Mouse (Mus musculus) ovary, postnatal 10 days (tissue): ENCODE results near the gene Esp8.
"Not testable (repeated sequence)": the region's sequence is repeated elsewhere in the genome, so short reads cannot be mapped to it uniquely, and the experiment has no call there.

Source experiments
- DNase-seq: peaks from one replicate; pipeline ENCODE4 v3.0.0; 2022; ENCODE audit warnings: low spot score

Gene Esp8

DNA sequence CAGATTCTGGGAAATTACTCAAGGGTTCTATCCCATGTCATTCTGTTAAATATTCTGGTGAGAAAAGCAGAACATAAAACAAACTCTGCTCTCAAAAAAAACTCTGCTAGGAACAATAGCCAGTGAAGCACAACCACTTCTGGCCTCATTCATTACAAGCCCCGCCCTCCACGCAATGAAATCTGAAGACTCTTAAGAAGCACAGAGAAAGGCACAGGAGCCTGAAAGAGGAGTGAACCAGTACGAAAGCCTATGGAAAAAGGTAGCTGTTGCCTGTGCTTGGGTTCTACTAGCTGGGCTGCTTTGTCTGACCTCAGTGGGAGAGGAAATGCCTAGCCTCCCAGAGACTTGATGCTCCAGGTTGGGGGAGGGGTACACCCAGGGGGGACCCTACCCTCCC is at the start of gene Esp8:
Esp8 (plus strand) TSS at position 205 of the 400 bp plus-strand sequence.
- no peak for DNase-seq

DNA sequence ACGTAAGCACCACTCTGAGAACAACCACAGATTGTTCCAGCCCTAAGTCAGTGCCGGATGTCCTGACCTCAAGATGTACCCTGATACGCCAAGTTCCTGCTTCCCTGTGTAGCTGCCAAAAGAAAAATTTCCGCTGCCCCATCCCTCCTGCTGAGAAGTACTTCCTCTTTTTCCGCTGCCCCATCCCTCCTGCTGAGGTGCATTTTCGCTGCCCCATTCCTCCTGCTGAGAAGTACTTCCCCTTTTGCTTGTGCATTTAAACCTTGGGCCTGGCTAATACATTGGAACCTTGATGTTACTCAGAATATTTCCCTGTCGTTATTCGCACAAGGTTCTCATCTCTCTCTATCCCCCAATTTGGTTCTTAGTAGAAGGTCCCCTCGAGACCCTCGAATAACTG is 36.3 kb upstream of the Esp8 start:
- not testable (repeated sequence) for DNase-seq

DNA sequence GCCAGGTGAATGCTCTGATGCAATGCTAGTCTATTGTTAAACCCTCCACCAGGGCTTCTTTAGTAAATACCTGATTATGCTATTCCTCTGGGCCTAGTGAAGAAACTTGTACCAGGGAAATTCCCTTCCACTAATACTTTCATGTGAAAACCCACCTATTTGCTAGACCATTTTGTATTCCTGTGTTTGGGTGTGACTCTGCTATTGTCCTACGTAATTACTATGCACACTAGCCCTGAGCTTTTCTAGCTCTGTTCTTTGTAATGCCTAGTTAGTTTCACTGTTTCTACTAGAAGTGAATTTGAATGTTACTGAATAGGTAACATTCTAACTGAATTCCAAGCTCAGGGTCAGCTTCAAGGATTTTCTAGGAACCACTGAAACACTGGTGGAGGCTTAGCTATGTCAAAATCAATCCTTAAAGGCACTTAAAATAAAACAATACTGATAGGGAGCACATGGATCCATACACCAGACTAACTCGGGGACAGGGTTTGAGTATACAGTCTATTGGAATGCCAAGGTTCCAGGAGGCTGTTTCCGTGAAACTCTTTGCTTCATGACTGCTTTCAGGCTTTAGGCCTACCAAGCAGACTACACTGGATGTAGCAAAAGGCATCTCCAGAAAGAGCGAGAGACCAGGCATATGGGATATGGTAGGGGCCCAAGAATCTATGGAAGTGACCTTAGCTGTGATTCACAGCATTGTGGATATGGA is 24.2 kb upstream of the Esp8 start:
- DNase-seq: not testable (repeated sequence)

DNA sequence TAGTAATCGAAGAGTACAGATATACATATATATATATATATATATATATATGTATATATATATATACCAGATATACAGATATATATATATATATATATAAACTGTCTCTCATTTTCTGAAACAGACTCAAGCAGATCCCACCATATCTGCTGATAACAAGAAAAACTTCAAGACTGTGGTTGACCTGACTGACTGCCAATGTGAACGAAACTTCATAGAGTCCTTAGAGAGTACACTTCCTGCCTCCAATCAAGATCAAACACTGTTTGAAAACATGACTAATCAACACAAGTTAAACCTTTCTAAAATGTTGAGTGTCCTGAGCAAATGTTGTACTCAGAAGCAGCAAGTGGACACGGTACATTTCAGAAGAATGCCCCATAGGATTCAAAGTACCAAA is 10.0 kb downstream of the Esp8 start:
- DNase-seq: no peak

DNA sequence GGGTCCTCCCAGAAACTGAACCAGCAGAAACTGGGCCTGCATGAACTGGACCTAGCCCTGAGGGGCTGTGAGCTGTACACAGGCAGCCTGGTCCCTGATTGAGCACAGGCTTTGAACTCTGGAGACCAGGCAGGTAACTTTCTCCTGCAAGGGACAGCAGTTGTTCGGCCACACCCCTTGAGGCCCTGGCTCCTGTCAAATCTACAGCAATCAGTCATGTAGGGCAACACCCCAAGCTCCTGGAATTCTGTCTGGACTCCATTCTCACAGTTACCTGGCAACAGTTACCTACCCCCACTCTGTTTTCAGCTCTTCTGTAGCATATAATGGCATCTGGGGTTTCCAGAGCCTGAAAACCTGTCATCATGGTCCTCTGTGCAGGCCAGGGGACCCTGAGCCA is 11.3 kb downstream of the Esp8 start:
- DNase-seq: no peak

DNA sequence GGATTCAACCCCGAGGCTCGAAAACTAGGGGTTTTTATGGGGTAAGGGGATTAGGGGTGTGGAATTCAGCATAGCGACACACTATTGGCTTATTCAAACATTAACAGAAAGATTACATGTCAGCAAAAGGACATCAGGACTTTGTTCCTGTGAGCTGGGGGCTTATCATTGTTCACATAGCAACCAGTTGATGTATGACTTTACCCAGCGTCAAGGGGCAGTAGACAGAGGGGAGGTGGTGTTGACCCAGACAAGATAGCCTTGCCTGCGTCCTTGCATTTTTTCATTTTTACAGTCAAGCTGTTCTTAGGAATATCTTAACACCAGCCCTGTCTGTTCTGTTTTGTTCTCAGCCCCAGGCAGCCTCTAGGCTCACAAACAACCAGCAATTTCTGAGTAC is 27.2 kb downstream of the Esp8 start:
- DNase-seq: not testable (repeated sequence)

DNA sequence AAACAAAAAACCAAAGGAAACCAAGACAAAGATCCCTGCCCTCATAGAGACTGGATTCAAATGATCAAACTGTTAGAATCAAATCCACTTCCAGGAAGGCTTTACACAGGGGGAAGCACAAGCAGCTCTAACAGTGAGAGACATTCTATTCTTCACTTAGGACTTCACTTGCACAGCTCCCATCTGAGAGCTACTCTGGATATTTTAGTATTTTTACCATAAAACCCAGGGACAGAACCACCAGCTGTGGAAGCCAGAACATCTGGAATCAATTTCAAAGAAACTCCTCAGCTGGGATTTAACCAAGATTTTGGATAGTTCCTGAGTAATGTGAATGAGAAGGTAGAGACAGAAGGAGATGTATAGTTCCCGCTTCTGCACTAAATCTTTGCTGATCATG is 33.6 kb downstream of the Esp8 start:
- no peak for DNase-seq

DNA sequence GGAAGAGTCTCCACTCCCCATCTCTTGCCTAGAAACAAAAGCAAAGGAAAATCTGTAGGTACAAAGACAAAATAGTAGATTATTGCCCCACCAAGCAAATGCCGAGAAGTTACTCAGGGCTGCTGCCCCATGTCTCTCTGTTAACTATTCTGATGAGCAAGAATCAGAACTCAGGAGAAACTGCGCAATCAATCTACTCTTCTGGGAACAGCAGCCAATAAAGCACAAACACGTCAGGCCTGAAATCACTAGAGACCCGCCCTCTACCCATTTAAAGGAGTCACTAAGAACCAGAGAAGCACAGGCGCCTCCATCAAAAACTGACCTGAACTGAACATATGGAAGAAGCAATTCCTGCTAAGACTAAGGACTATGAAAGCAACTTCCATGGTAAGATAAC is 41.4 kb downstream of the Esp8 start, which contains the start of gene Esp6:
Esp6 (plus strand) TSS at position 301 of the 400 bp plus-strand sequence.
- DNase-seq: no peak
